Mouse (Mus musculus): ENCODE data around the gene Slc12a8. TPM values are rescaled to one million over a fixed set of nuclear protein-coding genes. Genes with fewer than 3 reads are reported as not detected.

Slc12a8 gene
- polyA plus RNA-seq, 1 experiment from 2014 or later = 0.32 TPM

DNA sequence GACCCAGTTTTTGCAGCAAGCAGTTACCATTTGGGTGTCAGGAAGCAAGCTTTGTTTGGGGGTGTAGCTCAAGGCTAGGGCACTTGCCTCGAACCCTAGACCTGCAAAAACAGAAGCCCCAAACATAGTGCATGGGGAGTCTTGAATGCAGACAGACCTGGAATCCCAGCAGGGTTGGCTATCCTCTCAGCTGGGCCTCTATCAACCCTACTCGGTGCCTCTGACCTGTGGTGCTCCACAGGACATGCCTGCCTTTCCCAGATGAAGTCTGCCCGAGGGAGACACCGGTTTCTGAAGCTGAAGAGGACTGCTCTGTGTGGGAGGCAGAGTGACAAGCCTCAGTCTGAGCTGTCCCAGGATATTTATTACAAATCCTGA, 67.9 kb downstream of the Slc12a8 start:
- peaks cover 42% of the 10 kb centered on the region for H3K4me1 ChIP-seq
- H3K27ac ChIP-seq = peak overlapping the region; percentile 88
- peak overlapping the region; percentile 57; the same call in 1 of the 2 replicates for H3K9ac ChIP-seq
- no peak for ATAC-seq (ENCODE audit: insufficient number of reproducible peaks, insufficient read depth, low FRiP score, low TSS enrichment, low read depth)
- 19% methylated on average over 4 of the region's 4 CpGs for WGBS
- no peaks in the 10 kb centered on the region for H3K9me3 ChIP-seq
- peak overlapping the region; percentile 57; the same call in 1 of the 2 replicates for H3K4me2 ChIP-seq
- H3K36me3 ChIP-seq = no peaks in the 10 kb centered on the region
- no peaks in the 10 kb centered on the region for H3K27me3 ChIP-seq
- no peak overlapping the region for H3K4me3 ChIP-seq

DNA sequence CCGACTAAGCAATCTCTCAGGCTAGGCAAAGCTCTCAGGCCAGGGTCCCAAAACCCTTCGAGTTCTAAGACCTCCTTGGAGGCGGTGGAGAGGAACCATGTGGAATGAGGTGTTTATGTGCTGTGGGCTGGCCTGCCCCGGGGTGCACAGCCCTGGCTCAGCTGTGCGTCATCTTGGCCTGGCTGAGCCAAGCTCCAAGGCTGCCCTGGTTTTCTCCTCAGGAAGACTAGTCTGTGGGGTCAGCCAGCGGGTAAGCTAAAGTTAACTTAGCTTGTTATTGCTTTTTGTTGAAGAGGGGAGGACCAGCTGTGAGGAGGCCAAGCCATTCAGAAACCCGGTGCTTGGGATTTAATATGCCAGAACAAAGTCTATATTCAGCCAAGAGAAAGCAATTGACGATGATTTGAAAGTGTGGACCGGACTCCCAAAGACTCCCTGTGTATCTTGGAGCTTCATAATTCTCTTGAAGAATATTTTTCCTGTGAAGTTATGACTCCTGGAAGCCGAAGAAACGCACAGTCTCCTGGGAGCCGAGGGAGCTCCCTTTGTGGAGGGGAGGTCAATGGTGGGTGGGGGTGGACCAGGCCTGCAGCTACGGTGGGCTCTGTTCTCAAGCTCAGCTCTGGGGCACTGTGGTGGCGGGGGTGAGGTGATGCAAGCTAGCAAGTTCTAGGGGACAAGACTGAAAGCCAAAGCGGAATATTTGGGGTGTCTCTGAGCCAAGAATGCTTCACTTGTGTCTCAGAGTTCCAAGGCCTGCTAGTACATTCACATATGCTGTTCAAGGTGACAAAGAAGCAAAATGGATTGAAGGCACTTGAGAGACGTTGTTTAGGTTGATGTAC, 70.4 kb downstream of the Slc12a8 start:
- Histone ChIP-seq H3K4me3 (no peak overlapping the region), H3K9me3 (no peaks in the 10 kb centered on the region), H3K27ac (peak overlapping the region; percentile 8; the same call in 1 of the 2 replicates), H3K4me2 (no peak overlapping the region), H3K9ac (no peak overlapping the region), H3K27me3 (no peaks in the 10 kb centered on the region), H3K36me3 (no peaks in the 10 kb centered on the region), H3K4me1 (peaks cover 28% of the 10 kb centered on the region)
- ATAC-seq (ENCODE audit: insufficient number of reproducible peaks, insufficient read depth, low FRiP score, low TSS enrichment, low read depth) = no peak
- 82% methylated on average over 16 of the region's 16 CpGs for WGBS

DNA sequence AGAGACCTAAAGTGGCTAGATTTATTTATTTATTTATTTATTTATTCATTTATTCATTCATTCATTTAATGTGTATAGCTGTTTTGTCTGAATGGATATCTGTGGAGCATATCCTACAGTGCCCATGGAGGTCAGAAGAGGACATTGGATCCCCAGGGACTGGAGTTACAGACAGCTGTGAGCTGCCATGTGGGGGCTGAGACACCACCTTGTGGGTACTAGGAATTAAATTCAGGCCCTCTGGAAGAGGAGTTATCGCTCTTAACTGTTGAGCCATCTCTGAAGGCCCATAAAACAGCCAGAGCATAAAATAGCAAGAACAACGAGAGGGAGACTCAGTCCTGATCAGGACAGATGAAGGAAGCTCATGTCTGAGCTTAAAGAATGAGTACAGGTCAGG, 71.7 kb downstream of the Slc12a8 start:
- no peaks in the 10 kb centered on the region for H3K27me3 ChIP-seq
- no peak overlapping the region for H3K4me3 ChIP-seq
- H3K9me3 ChIP-seq = no peaks in the 10 kb centered on the region
- no peak overlapping the region for H3K27ac ChIP-seq
- H3K4me1 ChIP-seq = peaks cover 29% of the 10 kb centered on the region
- no peak for ATAC-seq (ENCODE audit: insufficient number of reproducible peaks, insufficient read depth, low FRiP score, low TSS enrichment, low read depth)
- no peak overlapping the region for H3K4me2 ChIP-seq
- H3K36me3 ChIP-seq = no peaks in the 10 kb centered on the region
- no peak overlapping the region for H3K9ac ChIP-seq
- 81% methylated on average over 2 of the region's 2 CpGs for WGBS

DNA sequence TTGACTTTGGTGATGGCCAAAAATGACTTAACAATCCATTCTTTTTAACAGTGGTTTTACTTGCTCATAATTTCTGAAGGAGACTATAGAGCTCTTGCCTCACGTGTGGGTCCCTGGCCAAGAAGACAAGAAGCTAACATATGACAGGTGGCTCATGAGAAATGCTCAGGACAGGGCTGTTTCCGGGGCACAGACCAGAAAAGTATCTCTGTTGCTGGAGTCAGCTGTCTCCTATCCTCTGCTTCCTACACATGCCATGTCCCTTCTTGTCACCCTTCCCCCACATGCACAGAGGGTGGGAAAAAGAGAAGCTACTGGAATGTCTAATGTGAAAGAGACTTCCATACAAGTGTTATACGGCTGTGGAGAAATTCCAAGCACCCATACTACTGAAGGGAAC, 73.3 kb downstream of the Slc12a8 start:
- 87% methylated on average over 3 of the region's 3 CpGs for WGBS
- Histone ChIP-seq H3K27me3 (no peaks in the 10 kb centered on the region), H3K36me3 (no peaks in the 10 kb centered on the region), H3K4me1 (peaks cover 20% of the 10 kb centered on the region), H3K9ac (no peak overlapping the region), H3K9me3 (no peaks in the 10 kb centered on the region), H3K4me3 (no peak overlapping the region), H3K4me2 (no peak overlapping the region), H3K27ac (no peak overlapping the region)
- no peak for ATAC-seq (ENCODE audit: insufficient number of reproducible peaks, insufficient read depth, low FRiP score, low TSS enrichment, low read depth)

DNA sequence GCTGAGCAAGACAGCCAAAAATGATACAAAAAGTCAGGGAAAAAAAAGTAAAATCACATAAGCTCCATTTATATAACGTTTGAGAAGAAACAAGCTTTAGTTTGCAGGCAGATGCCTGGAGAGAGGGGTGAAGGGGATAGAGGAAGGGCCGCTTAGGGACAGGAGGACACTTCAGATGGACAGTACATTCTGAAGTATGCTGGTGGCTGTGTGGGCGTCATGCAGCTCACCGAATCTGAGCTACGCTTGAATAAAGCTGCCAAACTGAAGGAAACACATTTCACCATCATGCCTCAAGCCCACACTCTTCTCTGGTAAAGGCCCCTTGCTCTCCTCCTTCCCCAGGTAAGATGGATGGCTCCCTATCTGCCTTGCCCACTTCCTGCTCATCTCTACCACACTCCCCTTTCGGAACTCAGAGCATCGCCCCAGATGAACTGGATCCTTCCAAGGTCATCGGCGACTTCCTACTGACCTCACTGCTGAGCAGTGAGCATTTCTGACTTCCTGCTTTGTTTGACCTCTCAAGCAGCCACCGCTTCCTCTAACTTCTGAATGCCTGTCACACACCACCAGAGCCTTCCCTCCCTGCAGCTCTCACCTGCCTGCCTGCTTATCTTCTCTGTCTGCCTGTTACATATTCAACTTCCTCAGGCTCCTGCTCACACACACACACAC, 74.4 kb downstream of the Slc12a8 start:
- Histone ChIP-seq H3K36me3 (no peaks in the 10 kb centered on the region), H3K4me3 (no peak overlapping the region), H3K27ac (no peak overlapping the region), H3K27me3 (no peaks in the 10 kb centered on the region), H3K4me1 (peaks cover 18% of the 10 kb centered on the region), H3K9me3 (no peaks in the 10 kb centered on the region), H3K4me2 (no peak overlapping the region), H3K9ac (no peak overlapping the region)
- 70% methylated on average over 10 of the region's 10 CpGs for WGBS
- no peak for ATAC-seq (ENCODE audit: insufficient number of reproducible peaks, insufficient read depth, low FRiP score, low TSS enrichment, low read depth)

DNA sequence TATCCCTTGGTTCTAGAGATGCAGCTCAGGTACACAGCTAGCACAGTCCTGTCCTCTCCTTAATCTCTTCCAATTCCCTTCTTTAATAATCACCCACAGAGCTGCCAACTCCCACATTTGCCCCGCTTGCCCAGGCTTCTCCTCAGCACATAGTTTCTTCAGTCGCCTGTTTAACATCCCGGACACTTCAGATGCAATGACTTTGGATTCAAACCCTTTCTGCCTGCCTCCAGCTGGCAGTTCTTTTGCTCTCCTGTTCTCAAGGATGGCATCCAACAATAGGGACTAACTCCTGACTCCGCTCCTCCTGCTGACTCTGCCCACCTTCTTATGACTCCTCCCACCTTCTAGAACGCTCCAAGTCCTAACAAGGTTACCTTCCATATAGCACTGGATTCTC, 75.2 kb downstream of the Slc12a8 start:
- no peak overlapping the region for H3K4me3 ChIP-seq
- H3K4me2 ChIP-seq = no peak overlapping the region
- 91% methylated on average over 5 of the region's 5 CpGs for WGBS
- H3K4me1 ChIP-seq = peaks cover 15% of the 10 kb centered on the region
- H3K9ac ChIP-seq = no peak overlapping the region
- no peak overlapping the region for H3K27ac ChIP-seq
- H3K27me3 ChIP-seq = no peaks in the 10 kb centered on the region
- no peaks in the 10 kb centered on the region for H3K36me3 ChIP-seq
- H3K9me3 ChIP-seq = no peaks in the 10 kb centered on the region
- ATAC-seq (ENCODE audit: insufficient number of reproducible peaks, insufficient read depth, low FRiP score, low TSS enrichment, low read depth) = no peak

DNA sequence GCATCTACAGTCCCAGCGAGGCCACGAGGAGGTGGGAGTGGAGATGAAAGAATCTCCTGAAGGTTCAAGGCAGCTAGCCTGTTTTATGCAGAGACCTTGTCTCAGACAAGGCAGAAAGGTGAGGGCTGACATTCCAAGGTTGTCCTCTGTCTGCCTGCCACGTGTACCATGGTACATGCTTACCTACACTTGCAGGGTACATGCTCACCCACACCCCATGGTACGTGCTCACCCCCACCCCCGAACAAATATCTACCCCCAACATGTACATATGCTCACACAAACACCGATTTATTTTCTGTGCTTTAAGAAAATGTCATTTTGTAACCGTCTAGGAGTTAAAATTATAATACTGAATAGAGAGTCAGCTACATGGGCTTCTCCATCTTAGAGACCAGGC, 76.3 kb downstream of the Slc12a8 start:
- Histone ChIP-seq H3K4me3 (no peak overlapping the region), H3K4me1 (peaks cover 12% of the 10 kb centered on the region), H3K36me3 (no peaks in the 10 kb centered on the region), H3K4me2 (no peak overlapping the region), H3K27me3 (no peaks in the 10 kb centered on the region), H3K9me3 (no peaks in the 10 kb centered on the region), H3K27ac (no peak overlapping the region), H3K9ac (no peak overlapping the region)
- WGBS = 77% methylated on average over 7 of the region's 7 CpGs
- ATAC-seq (ENCODE audit: insufficient number of reproducible peaks, insufficient read depth, low FRiP score, low TSS enrichment, low read depth) = no peak

DNA sequence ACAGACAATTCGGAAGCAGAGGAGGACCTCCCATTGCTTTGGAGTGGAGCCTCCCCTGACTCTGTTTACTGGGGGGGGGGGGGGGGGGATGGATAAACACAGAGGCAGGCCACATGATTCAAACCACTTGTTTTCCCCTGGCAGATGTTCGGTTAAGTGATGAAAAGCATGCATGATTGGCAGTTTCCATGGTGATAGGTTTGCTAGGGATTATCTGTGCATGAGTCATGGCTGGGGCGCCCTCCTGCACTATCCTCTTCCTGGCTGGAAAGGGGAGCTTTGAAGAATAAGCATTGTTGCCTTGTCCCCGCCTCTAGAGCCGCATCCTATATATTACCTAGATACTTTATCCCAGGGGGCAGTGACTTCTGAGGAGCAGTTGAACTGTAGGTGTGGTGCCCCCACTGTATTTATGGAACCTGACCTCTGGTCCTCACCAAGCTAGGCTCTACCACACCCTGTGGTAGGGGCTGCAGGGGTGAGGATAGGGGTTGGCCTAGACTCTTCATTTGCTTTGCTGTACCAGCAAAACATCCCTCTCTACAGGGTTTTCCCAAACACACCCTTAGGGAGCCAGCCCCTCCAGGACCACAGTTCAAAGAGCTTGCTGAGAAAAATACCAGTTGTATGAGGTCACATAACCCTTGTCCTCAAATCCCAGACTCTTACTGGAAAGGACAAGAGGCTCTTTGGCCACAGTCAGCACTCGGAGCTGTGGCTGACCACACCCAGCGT, 77.1 kb downstream of the Slc12a8 start:
- no peak overlapping the region for H3K4me3 ChIP-seq
- peak overlapping the region; percentile 48; the same call in 1 of the 2 replicates for H3K27ac ChIP-seq
- no peaks in the 10 kb centered on the region for H3K36me3 ChIP-seq
- no peaks in the 10 kb centered on the region for H3K9me3 ChIP-seq
- H3K9ac ChIP-seq = no peak overlapping the region
- H3K27me3 ChIP-seq = no peaks in the 10 kb centered on the region
- WGBS = 37% methylated on average over 7 of the region's 7 CpGs
- ATAC-seq (ENCODE audit: insufficient number of reproducible peaks, insufficient read depth, low FRiP score, low TSS enrichment, low read depth) = no peak; the same call in 1 of the 2 replicates
- peaks cover 12% of the 10 kb centered on the region for H3K4me1 ChIP-seq
- H3K4me2 ChIP-seq = no peak overlapping the region

DNA sequence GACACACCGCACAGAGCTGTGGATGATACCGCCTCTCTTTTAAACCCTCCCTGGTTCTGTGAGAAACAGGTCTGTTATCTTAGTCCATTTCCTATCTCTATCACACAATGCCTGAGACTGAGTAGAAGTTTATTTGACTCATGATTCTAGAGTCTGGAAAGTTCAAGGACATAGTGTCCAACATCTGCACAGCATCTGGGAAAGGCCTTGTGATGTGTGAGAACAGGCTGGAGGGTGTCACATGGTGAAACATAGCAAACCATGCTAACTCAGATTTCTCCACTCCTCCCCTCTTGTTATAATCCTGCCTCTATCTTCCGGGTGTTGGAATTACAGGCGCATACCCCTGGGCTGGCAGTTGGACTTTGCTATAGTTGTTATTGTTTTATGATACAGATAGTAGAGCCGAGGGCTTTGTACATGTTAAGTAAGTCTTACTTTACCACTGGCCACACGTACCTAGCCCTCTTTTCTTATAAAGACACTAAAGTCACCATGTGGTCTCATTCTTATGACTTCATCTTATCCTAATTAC, 78.2 kb downstream of the Slc12a8 start:
- Histone ChIP-seq H3K27ac (no peak overlapping the region), H3K9me3 (no peaks in the 10 kb centered on the region), H3K27me3 (no peaks in the 10 kb centered on the region), H3K4me2 (no peak overlapping the region), H3K9ac (no peak overlapping the region), H3K4me1 (peaks cover 12% of the 10 kb centered on the region), H3K4me3 (no peak overlapping the region), H3K36me3 (no peaks in the 10 kb centered on the region)
- no peak for ATAC-seq (ENCODE audit: insufficient number of reproducible peaks, insufficient read depth, low FRiP score, low TSS enrichment, low read depth)
- 85% methylated on average over 6 of the region's 6 CpGs for WGBS

DNA sequence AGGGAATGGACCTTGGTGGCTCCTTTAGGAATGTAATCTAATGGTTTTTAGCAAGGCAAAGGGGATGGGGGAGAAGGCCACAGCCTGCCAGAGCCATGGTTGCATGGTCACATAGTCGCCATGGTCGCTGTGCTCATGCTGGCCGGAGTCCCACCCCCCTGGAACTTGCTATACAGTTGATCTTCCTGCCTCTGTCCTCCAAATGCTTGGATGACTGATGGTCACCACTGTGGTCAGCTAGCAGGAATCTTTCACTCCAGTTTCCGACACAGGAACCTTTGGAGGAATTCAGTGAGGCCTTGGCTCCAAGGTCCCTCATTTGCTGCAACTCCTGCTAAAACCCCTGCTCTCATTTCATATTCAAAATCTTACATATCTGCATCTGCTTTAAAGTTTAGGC, 79.1 kb downstream of the Slc12a8 start:
- Histone ChIP-seq H3K27ac (no peak overlapping the region), H3K4me3 (no peak overlapping the region), H3K9ac (no peak overlapping the region), H3K36me3 (no peaks in the 10 kb centered on the region), H3K4me1 (peaks cover 12% of the 10 kb centered on the region), H3K4me2 (no peak overlapping the region), H3K9me3 (no peaks in the 10 kb centered on the region), H3K27me3 (no peaks in the 10 kb centered on the region)
- no peak for ATAC-seq (ENCODE audit: insufficient number of reproducible peaks, insufficient read depth, low FRiP score, low TSS enrichment, low read depth)
- WGBS = 87% methylated on average over 4 of the region's 4 CpGs

DNA sequence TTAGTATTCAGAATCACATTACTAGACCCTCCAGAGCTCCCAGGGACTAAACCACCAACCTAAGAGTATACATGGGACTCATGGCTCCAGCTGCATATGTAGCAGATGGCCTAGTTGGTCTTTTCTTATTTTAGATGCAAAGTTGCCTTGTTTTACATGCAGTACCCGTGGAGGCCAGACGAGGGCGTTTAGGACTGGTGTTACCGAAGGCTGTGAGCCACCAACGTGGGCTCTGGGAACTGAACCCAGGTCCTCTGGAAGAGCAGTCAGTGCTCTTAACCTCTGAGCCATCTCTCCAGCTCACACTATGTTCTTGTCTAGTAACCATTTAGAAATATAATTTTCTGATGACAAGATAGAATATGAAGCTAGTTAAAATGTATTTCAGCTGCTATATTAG, 83.1 kb downstream of the Slc12a8 start:
- Histone ChIP-seq H3K4me2 (no peak overlapping the region), H3K9ac (no peak overlapping the region), H3K27me3 (no peaks in the 10 kb centered on the region), H3K36me3 (no peaks in the 10 kb centered on the region), H3K9me3 (no peaks in the 10 kb centered on the region), H3K4me3 (no peak overlapping the region), H3K27ac (no peak overlapping the region), H3K4me1 (no peaks in the 10 kb centered on the region)
- WGBS = 30% methylated on average over 5 of the region's 5 CpGs
- ATAC-seq (ENCODE audit: insufficient number of reproducible peaks, insufficient read depth, low FRiP score, low TSS enrichment, low read depth) = no peak

All from embryonic facial prominence, embryonic 13.5 days (tissue).